Mouse (Mus musculus) G1E (cell line): ENCODE data around the gene Smoc1. TPM values are rescaled to one million over a fixed set of nuclear protein-coding genes. Genes with fewer than 3 reads are reported as not detected.

Experiments
- ATAC-seq: 2 replicates; pipeline ENCODE4 v1.8.0; 2016; ENCODE audit warnings: mild to moderate bottlenecking; ENCODE audit not compliant: insufficient number of reproducible peaks, poor library complexity, low FRiP score, severe bottlenecking; ENCODE audit errors: extremely low read depth
- DNase-seq: peaks from one replicate; pipeline ENCODE4 v3.0.0; 2012; ENCODE audit warnings: low spot score
- H3K27me3 ChIP-seq: 2 replicates; pipeline ENCODE4 v1.6.1; 2012; ENCODE audit warnings: mild to moderate bottlenecking, low read length, inconsistent platforms; ENCODE audit not compliant: insufficient read depth
- H3K36me3 ChIP-seq: replicated peaks from 2 replicates; pipeline ENCODE3; 2012; ENCODE audit warnings: mild to moderate bottlenecking, inconsistent platforms
- H3K4me1 ChIP-seq: 2 replicates; pipeline ENCODE4 v1.6.1; 2012; ENCODE audit warnings: low read depth, low read length, inconsistent platforms, mixed read lengths; ENCODE audit not compliant: insufficient read depth
- H3K4me3 ChIP-seq: 2 replicates; pipeline ENCODE4 v1.5.1; 2012; ENCODE audit warnings: low read depth, mild to moderate bottlenecking, inconsistent platforms, low read length, moderate library complexity, mixed read lengths
- H3K9me3 ChIP-seq: replicated peaks from 2 replicates; pipeline ENCODE4 v1.6.1; 2012; ENCODE audit warnings: inconsistent platforms
- CTCF ChIP-seq: IDR thresholded peaks from 2 replicates; pipeline ENCODE4 v1.5.1; 2012; ENCODE audit warnings: low read depth, low read length, inconsistent platforms, mixed read lengths
- GATA1 ChIP-seq: IDR thresholded peaks from 2 replicates; pipeline ENCODE4 v1.6.1; 2012; ENCODE audit warnings: borderline replicate concordance, low read length, inconsistent platforms, mixed read lengths
- GATA2 ChIP-seq: IDR thresholded peaks from 2 replicates; pipeline ENCODE4 v1.6.1; 2012; ENCODE audit warnings: low read depth, low read length, inconsistent platforms, borderline replicate concordance
- POLR2AphosphoS5 ChIP-seq: IDR thresholded peaks from 2 replicates; pipeline ENCODE4 v1.6.1; 2012; ENCODE audit warnings: low read depth, low read length, inconsistent platforms; ENCODE audit not compliant: insufficient replicate concordance
- TAL1 ChIP-seq: conservative IDR thresholded peaks from 2 replicates; pipeline ENCODE4 v1.6.1; 2012; ENCODE audit warnings: low read depth, low read length, inconsistent platforms, mixed read lengths
- polyA plus RNA-seq: library from polyadenylated mRNA; stranded (reverse); fragments of >175 nt; gene quantifications from 2 replicates; pipeline ENCODE4 v1.2.3, GENCODE M21; 2012
- total RNA-seq, 2 experiments: library from RNA; stranded (forward) in 1 of 2; stranded (reverse) in 1 of 2; fragments of 200-1000 nt in 1 of 2; fragments of >200 nt in 1 of 2; fragmentation: Nextera tagmentation in 1 of 2; gene quantifications; 2 replicates each; pipeline ENCODE4 v1.2.3; 2014 to 2017

The Smoc1 gene
- total and polyA plus RNA-seq, 3 experiments = 10.6 to 36.3 (median 28.1) TPM

GRCm38 (mm10) chr12:81000924-81001323 lies 25.7 kb upstream of the Smoc1 start:
- Histone ChIP-seq H3K9me3 (peaks cover 1% of the 10 kb centered on the region), H3K4me3 (no peak overlapping the region), H3K27me3 (peaks cover 48% of the 10 kb centered on the region), H3K36me3 (peaks cover 6% of the 10 kb centered on the region), H3K4me1 (peaks cover 7% of the 10 kb centered on the region)
- ATAC-seq (no peak), DNase-seq (no peak)
- TF ChIP-seq GATA1 (no peak), GATA2 (no peak), POLR2AphosphoS5 (no peak), CTCF (no peak), TAL1 (no peak)

DNA sequence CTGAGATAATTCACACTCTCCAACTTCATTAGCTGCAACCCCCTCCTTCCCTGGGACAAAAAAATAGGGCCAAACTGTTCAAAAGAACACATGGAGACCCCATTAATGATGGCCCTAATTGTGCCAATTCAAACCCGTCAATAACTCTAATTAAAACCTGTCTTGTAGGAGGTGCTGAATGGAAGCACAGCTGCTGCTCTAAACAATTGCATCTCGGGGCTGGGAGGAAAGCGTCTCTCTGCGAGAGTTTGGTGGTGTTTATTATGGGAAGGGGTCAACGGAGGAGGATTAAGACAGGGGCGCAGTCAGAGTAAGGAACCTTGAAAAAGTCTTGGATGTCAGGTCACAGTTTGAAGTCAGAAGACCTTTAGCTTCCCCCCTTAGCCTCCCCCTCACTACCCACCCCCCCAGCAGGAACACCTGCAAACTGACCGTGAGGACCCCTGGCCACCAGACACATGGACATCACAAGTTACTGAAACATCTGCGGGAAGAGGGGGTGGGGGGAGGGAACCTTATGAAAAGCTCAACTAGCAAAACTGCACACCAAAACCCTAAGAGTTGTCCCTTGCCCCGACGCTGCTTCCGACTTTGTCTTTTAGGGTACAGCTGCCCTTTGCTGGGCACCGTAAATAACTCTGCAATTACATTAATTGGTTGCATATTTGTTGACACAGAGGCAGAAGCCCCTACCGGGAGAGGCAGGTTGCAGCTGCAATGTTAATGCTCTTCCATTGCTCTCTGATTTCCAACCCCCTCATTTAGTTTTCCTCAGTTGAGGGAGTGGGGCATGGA lies 23.6 kb upstream of the Smoc1 start:
- peaks cover 32% of the 10 kb centered on the region for H3K27me3 ChIP-seq
- H3K9me3 ChIP-seq = no peaks in the 10 kb centered on the region
- H3K36me3 ChIP-seq = peaks cover 27% of the 10 kb centered on the region
- ATAC-seq = no peak
- H3K4me1 ChIP-seq = peaks cover 7% of the 10 kb centered on the region
- no peak overlapping the region for H3K4me3 ChIP-seq
- no peak for TF ChIP-seq CTCF
- no peak for TF ChIP-seq TAL1
- no peak for TF ChIP-seq POLR2AphosphoS5
- TF ChIP-seq GATA1 = no peak
- DNase-seq = no peak

GRCm38 (mm10) chr12:81009813-81010212 lies 16.8 kb upstream of the Smoc1 start:
- DNase-seq (no peak), ATAC-seq (no peak)
- Histone ChIP-seq H3K36me3 (peaks cover 85% of the 10 kb centered on the region), H3K9me3 (no peaks in the 10 kb centered on the region), H3K4me3 (no peak overlapping the region), H3K4me1 (peaks cover 18% of the 10 kb centered on the region), H3K27me3 (no peaks in the 10 kb centered on the region)
- TF ChIP-seq GATA1 (no peak), GATA2 (no peak), POLR2AphosphoS5 (no peak), TAL1 (no peak), CTCF (no peak)

DNA sequence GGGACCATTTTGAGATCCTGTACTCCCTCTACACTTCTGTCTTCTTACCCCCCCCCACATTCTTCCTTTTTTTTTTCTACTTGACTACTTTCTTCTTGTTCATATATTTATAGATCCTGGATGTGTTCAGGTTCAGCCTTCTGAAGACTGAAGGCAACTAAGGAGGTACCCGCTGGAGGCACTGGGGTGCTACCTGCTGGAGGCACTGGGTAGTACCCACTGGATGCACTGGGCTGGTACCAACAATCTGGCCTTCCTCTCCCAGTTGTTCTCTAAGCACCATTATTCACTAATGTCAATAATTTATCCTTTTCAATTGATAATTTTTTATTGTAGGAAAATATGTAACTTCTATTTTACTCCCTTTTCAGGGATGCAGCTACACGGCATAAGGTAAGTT lies 14.6 kb upstream of the Smoc1 start:
- peaks cover 86% of the 10 kb centered on the region for H3K36me3 ChIP-seq
- ATAC-seq (no peak), DNase-seq (no peak)
- no peak overlapping the region for H3K4me3 ChIP-seq
- TF ChIP-seq POLR2AphosphoS5 (no peak), TAL1 (no peak), GATA1 (no peak), GATA2 (no peak), CTCF (no peak)
- peaks cover 28% of the 10 kb centered on the region for H3K4me1 ChIP-seq
- no peaks in the 10 kb centered on the region for H3K9me3 ChIP-seq
- no peaks in the 10 kb centered on the region for H3K27me3 ChIP-seq

DNA sequence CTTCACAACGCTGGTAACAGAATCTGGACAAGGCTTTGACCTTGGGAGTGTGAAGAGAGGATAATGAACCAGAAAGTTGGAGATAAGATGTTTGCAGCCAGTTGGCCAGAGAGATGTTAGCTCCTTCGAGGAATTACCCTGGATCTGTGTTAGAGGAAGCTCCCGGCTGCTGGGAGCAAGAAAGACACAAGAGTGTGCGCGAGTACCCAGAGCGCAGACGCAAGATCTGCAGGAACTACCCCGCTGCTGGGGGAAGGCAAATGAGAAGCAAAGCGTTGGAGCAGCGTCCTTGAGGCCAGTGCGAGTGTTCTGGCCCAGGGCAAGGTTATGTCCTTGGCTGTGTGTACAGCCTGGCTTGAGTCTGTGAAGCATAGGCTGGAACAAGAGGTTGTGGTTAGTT lies 13.1 kb upstream of the Smoc1 start:
- peaks cover 42% of the 10 kb centered on the region for H3K4me1 ChIP-seq
- no peaks in the 10 kb centered on the region for H3K27me3 ChIP-seq
- H3K9me3 ChIP-seq = no peaks in the 10 kb centered on the region
- ATAC-seq (no peak), DNase-seq (no peak)
- TF ChIP-seq GATA2 = no peak
- TF ChIP-seq GATA1 = no peak
- TF ChIP-seq TAL1 = no peak
- no peak for TF ChIP-seq CTCF
- no peak for TF ChIP-seq POLR2AphosphoS5
- no peak overlapping the region for H3K4me3 ChIP-seq
- H3K36me3 ChIP-seq = peaks cover 80% of the 10 kb centered on the region

- H3K27me3 ChIP-seq = no peaks in the 10 kb centered on the region
- no peak for TF ChIP-seq POLR2AphosphoS5
- no peak for TF ChIP-seq GATA2
- peaks cover 72% of the 10 kb centered on the region for H3K4me1 ChIP-seq
- no peaks in the 10 kb centered on the region for H3K9me3 ChIP-seq
- ATAC-seq = no peak
- no peak for DNase-seq
- peak overlapping the region; percentile 82 for H3K4me3 ChIP-seq
- H3K36me3 ChIP-seq = peaks cover 71% of the 10 kb centered on the region
These were observed 9.0 kb upstream of the Smoc1 start for GRCm38 (mm10) chr12:81017624-81018023.
